Mouse (Mus musculus) small intestine, adult 2 months (tissue): ENCODE results near the gene Rapgef4.

Experiments used
- CTCF ChIP-seq: fragments of 200-500 bp; IDR thresholded peaks from 2 replicates; pipeline ENCODE4 v1.5.1; 2012; ENCODE audit warnings: low read depth, mild to moderate bottlenecking, control low read depth, inconsistent platforms, low read length, moderate library complexity, mixed read lengths; ENCODE audit not compliant: insufficient replicate concordance, insufficient read length; ENCODE audit errors: extremely low read depth
- POLR2A ChIP-seq: fragments of 200-500 bp; IDR thresholded peaks from 2 replicates; pipeline ENCODE4 v1.6.1; 2012; ENCODE audit warnings: low read depth, mild to moderate bottlenecking, control low read depth, inconsistent platforms, low read length, moderate library complexity

DNA sequence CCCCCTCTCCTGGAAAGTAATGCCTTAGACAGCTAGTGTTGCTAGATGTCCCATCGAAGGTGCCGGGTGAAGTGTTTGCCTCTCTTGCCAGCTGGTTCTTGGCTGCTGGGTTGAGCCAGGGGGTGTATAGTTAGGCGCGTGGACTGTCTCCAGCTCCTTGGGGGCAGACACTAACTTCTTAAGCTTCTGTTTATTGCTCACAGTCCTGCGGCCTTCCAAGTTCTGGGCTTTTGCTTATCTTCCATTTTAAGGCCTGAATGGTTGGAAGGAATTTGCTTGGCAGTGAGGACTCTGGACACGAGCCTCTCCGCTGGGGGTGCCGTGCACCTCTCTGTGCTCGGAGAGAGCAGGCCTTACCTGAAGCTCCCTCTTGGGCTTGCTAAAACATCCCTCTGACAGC lies 249.5 kb downstream of the Rapgef4 start:
- TF ChIP-seq POLR2A (no peak), CTCF (no peak)
